Mouse (Mus musculus) myocyte (in vitro differentiated cells): ENCODE measurements around the gene Psma1. TPM values are rescaled to one million over a fixed set of nuclear protein-coding genes. Genes with fewer than 3 reads are reported as not detected.

ENCODE experiments used
- H3K27me3 ChIP-seq: one replicate; pipeline ENCODE4 v1.6.1; 2011; ENCODE audit not compliant: control insufficient read depth, insufficient read depth, insufficient read length
- H3K36me3 ChIP-seq: one replicate; pipeline ENCODE4 v1.6.1; 2011; ENCODE audit not compliant: control insufficient read depth, insufficient read depth
- H3K4me2 ChIP-seq: one replicate; pipeline ENCODE4 v1.6.1; 2011; ENCODE audit warnings: low read depth, control low read depth
- H3K4me3 ChIP-seq: one replicate; pipeline ENCODE4 v1.5.1; 2011; ENCODE audit warnings: mild to moderate bottlenecking, control low read depth, moderate library complexity
- H3K79me2 ChIP-seq: one replicate; pipeline ENCODE4 v1.6.1; 2011; ENCODE audit not compliant: control insufficient read depth, insufficient read depth
- H3ac ChIP-seq: one replicate; pipeline ENCODE4 v1.6.1; 2011; ENCODE audit not compliant: control insufficient read depth, insufficient read length
- CEBPB ChIP-seq: IDR thresholded peaks from 2 replicates; pipeline ENCODE4 v1.6.1; 2011; ENCODE audit warnings: mild to moderate bottlenecking, moderate library complexity; ENCODE audit not compliant: poor library complexity, insufficient read depth, severe bottlenecking
- E2F4 ChIP-seq: IDR thresholded peaks from one replicate; pipeline ENCODE4 v1.6.1; 2011; ENCODE audit warnings: mild to moderate bottlenecking, control low read depth, moderate library complexity; ENCODE audit not compliant: insufficient read depth
- MAX ChIP-seq: IDR thresholded peaks from one replicate; pipeline ENCODE4 v1.6.1; 2011; ENCODE audit warnings: low read depth, mild to moderate bottlenecking, control low read depth
- MYOD1 ChIP-seq, 3 experiments: IDR thresholded peaks; one replicate each; pipeline ENCODE4 v1.6.1; 2011; ENCODE audit warnings: control low read depth in 2 of 3, low read depth in 2 of 3, mild to moderate bottlenecking in 2 of 3, moderate library complexity in 1 of 3; ENCODE audit not compliant: insufficient read length in 2 of 3, control insufficient read depth in 1 of 3
- MYOG ChIP-seq, 3 experiments: IDR thresholded peaks; one replicate each; pipeline ENCODE4 v1.6.1; 2011; ENCODE audit warnings: control low read depth in 2 of 3, low read depth in 2 of 3, mild to moderate bottlenecking in 2 of 3; ENCODE audit not compliant: insufficient read length in 2 of 3, control insufficient read depth in 1 of 3, insufficient read depth in 1 of 3
- POLR2A ChIP-seq: IDR thresholded peaks from one replicate; pipeline ENCODE4 v1.6.1; 2011; ENCODE audit warnings: low read depth, mild to moderate bottlenecking, control low read depth, moderate library complexity; ENCODE audit not compliant: insufficient read length
- POLR2AphosphoS2 ChIP-seq: IDR thresholded peaks from one replicate; pipeline ENCODE4 v1.6.1; 2011; ENCODE audit warnings: low read depth, control low read depth; ENCODE audit not compliant: insufficient read length
- REST ChIP-seq: IDR thresholded peaks from one replicate; pipeline ENCODE4 v1.6.1; 2011; ENCODE audit warnings: mild to moderate bottlenecking, control low read depth, moderate library complexity; ENCODE audit not compliant: insufficient read depth, insufficient read length
- SRF ChIP-seq: IDR thresholded peaks from one replicate; pipeline ENCODE4 v1.6.1; 2011; ENCODE audit warnings: low read depth; ENCODE audit not compliant: control insufficient read depth, insufficient read length
- TCF12 ChIP-seq: IDR thresholded peaks from one replicate; pipeline ENCODE4 v1.6.1; 2011; ENCODE audit warnings: mild to moderate bottlenecking, control low read depth; ENCODE audit not compliant: poor library complexity, insufficient read depth, severe bottlenecking
- TCF3 ChIP-seq: IDR thresholded peaks from one replicate; pipeline ENCODE4 v1.6.1; 2011; ENCODE audit warnings: low read depth, control low read depth; ENCODE audit not compliant: insufficient read length
- USF1 ChIP-seq: IDR thresholded peaks from one replicate; pipeline ENCODE4 v1.6.1; 2011; ENCODE audit warnings: low read depth, mild to moderate bottlenecking, control low read depth, moderate library complexity
- polyA plus RNA-seq: library from polyadenylated mRNA; unstranded; fragments of >200 nt; fragmentation: generic; extraction: Trizol; gene quantifications from one replicate; pipeline ENCODE4 v1.2.1, GENCODE M21; 2012; ENCODE audit warnings: missing spikeins

Gene Psma1
- polyA plus RNA-seq, 1 experiment = 104 TPM

- TF ChIP-seq POLR2A (no peak), MAX (no peak), REST (no peak), MYOD1 (IDR thresholded peaks at IDR 0.05; ENCODE audit: control insufficient read depth in 1 of 3, insufficient read length in 2 of 3, low read depth in 2 of 3) (no peak), SRF (no peak), USF1 (no peak), TCF3 (no peak), TCF12 (no peak), MYOG (IDR thresholded peaks at IDR 0.05; ENCODE audit: control insufficient read depth in 1 of 3, insufficient read depth in 1 of 3, insufficient read length in 2 of 3, low read depth in 2 of 3) (no peak), POLR2AphosphoS2 (no peak), E2F4 (no peak), CEBPB (no peak)
- H3K79me2 ChIP-seq = no peaks in the 10 kb centered on the region
- H3K27me3 ChIP-seq = no peaks in the 10 kb centered on the region
- no peak overlapping the region for H3K4me3 ChIP-seq
- no peak overlapping the region for H3ac ChIP-seq
- peak overlapping the region; percentile 18 for H3K4me2 ChIP-seq
- H3K36me3 ChIP-seq = no peaks in the 10 kb centered on the region
Measured at GRCm38 (mm10) chr7:114292501-114292971, 16.6 kb upstream of the Psma1 start.

- Histone ChIP-seq H3K27me3 (no peaks in the 10 kb centered on the region), H3K4me3 (no peak overlapping the region), H3ac (no peak overlapping the region), H3K4me2 (no peak overlapping the region), H3K36me3 (no peaks in the 10 kb centered on the region), H3K79me2 (no peaks in the 10 kb centered on the region)
- TF ChIP-seq SRF (no peak), REST (no peak), E2F4 (no peak), CEBPB (no peak), POLR2A (no peak), MAX (no peak), TCF3 (no peak), MYOD1 (IDR thresholded peaks at IDR 0.05; ENCODE audit: control insufficient read depth in 1 of 3, insufficient read length in 2 of 3, low read depth in 2 of 3) (no peak), POLR2AphosphoS2 (no peak), USF1 (no peak), MYOG (IDR thresholded peaks at IDR 0.05; ENCODE audit: control insufficient read depth in 1 of 3, insufficient read depth in 1 of 3, insufficient read length in 2 of 3, low read depth in 2 of 3) (no peak), TCF12 (no peak)
Measured at GRCm38 (mm10) chr7:114291461-114292335, 15.8 kb upstream of the Psma1 start.

- H3K79me2 ChIP-seq = no peaks in the 10 kb centered on the region
- no peak overlapping the region for H3ac ChIP-seq
- no peaks in the 10 kb centered on the region for H3K36me3 ChIP-seq
- no peak overlapping the region for H3K4me2 ChIP-seq
- TF ChIP-seq SRF (no peak), TCF3 (no peak), TCF12 (no peak), REST (no peak), POLR2AphosphoS2 (no peak), MAX (no peak), POLR2A (no peak), MYOG (IDR thresholded peaks at IDR 0.05; ENCODE audit: control insufficient read depth in 1 of 3, insufficient read depth in 1 of 3, insufficient read length in 2 of 3, low read depth in 2 of 3) (no peak), MYOD1 (IDR thresholded peaks at IDR 0.05; ENCODE audit: control insufficient read depth in 1 of 3, insufficient read length in 2 of 3, low read depth in 2 of 3) (no peak), USF1 (no peak)
- H3K27me3 ChIP-seq = no peaks in the 10 kb centered on the region
- H3K4me3 ChIP-seq = no peak overlapping the region
Measured at GRCm38 (mm10) chr7:114290078-114290506, 14.2 kb upstream of the Psma1 start.

GRCm38 (mm10) chr7:114284296-114284910, 8.5 kb upstream of the Psma1 start:
- no peaks in the 10 kb centered on the region for H3K27me3 ChIP-seq
- no peaks in the 10 kb centered on the region for H3K79me2 ChIP-seq
- no peak overlapping the region for H3K4me2 ChIP-seq
- TF ChIP-seq REST (no peak), POLR2A (no peak), MYOD1 (IDR thresholded peaks at IDR 0.05; ENCODE audit: control insufficient read depth in 1 of 3, insufficient read length in 2 of 3, low read depth in 2 of 3) (no peak), E2F4 (no peak), CEBPB (no peak), TCF12 (no peak), POLR2AphosphoS2 (no peak), MAX (no peak), MYOG (IDR thresholded peaks at IDR 0.05; ENCODE audit: control insufficient read depth in 1 of 3, insufficient read depth in 1 of 3, insufficient read length in 2 of 3, low read depth in 2 of 3) (no peak)
- H3ac ChIP-seq = no peak overlapping the region
- no peaks in the 10 kb centered on the region for H3K36me3 ChIP-seq
- H3K4me3 ChIP-seq = no peak overlapping the region
